Mouse (Mus musculus): ENCODE data around the gene Magi2. TPM values are rescaled to one million over a fixed set of nuclear protein-coding genes. Genes with fewer than 3 reads are reported as not detected.

Magi2 gene
- polyA plus RNA-seq, 1 experiment from 2014 or later: 7.3 TPM

GRCm38 (mm10) chr5:19895893-19896292 is 669.1 kb downstream of the Magi2 start:
- H3K4me1 ChIP-seq (ENCODE audit: control insufficient read depth, insufficient read depth, low read length): no peaks in the 10 kb centered on the region
- WGBS: 78% methylated on average over 6 of the region's 6 CpGs
- no peak overlapping the region for H3K4me3 ChIP-seq (ENCODE audit: low read depth, low read length)
- no peak for ATAC-seq (ENCODE audit: insufficient number of reproducible peaks, insufficient read depth, low FRiP score, low read depth)
- H3K4me2 ChIP-seq (replicated peaks; ENCODE audit: low read depth, low read length): no peak overlapping the region
- no peaks in the 10 kb centered on the region for H3K36me3 ChIP-seq (ENCODE audit: control insufficient read depth, insufficient read depth, low read length)
- no peaks in the 10 kb centered on the region for H3K9me3 ChIP-seq (ENCODE audit: control insufficient read depth, low read depth, low read length)
- H3K9ac ChIP-seq (replicated peaks; ENCODE audit: low read depth, low read length): no peak overlapping the region
- H3K27me3 ChIP-seq (ENCODE audit: control insufficient read depth, insufficient read depth, low read length): no peaks in the 10 kb centered on the region
- no peak overlapping the region for H3K27ac ChIP-seq (ENCODE audit: low read length)

- Histone ChIP-seq H3K36me3 (ENCODE audit: control insufficient read depth, insufficient read depth, low read length) (no peaks in the 10 kb centered on the region), H3K4me2 (replicated peaks; ENCODE audit: low read depth, low read length) (no peak overlapping the region), H3K9me3 (ENCODE audit: control insufficient read depth, low read depth, low read length) (no peaks in the 10 kb centered on the region), H3K27me3 (ENCODE audit: control insufficient read depth, insufficient read depth, low read length) (no peaks in the 10 kb centered on the region), H3K9ac (replicated peaks; ENCODE audit: low read depth, low read length) (no peak overlapping the region), H3K27ac (ENCODE audit: low read length) (no peak overlapping the region), H3K4me3 (ENCODE audit: low read depth, low read length) (no peak overlapping the region), H3K4me1 (ENCODE audit: control insufficient read depth, insufficient read depth, low read length) (no peaks in the 10 kb centered on the region)
- 71% methylated on average over 8 of the region's 8 CpGs for WGBS
- ATAC-seq (ENCODE audit: insufficient number of reproducible peaks, insufficient read depth, low FRiP score, low read depth): no peak
These were observed 674.8 kb downstream of the Magi2 start for GRCm38 (mm10) chr5:19901625-19902024.

- Histone ChIP-seq H3K4me1 (ENCODE audit: control insufficient read depth, insufficient read depth, low read length) (0 out of 2 replicates have a peak, but pooled peaks cover 3% of the 10 kb centered on the region), H3K9me3 (ENCODE audit: control insufficient read depth, low read depth, low read length) (no peaks in the 10 kb centered on the region), H3K27ac (ENCODE audit: low read length) (no peak overlapping the region), H3K27me3 (ENCODE audit: control insufficient read depth, insufficient read depth, low read length) (no peaks in the 10 kb centered on the region), H3K36me3 (ENCODE audit: control insufficient read depth, insufficient read depth, low read length) (no peaks in the 10 kb centered on the region), H3K4me2 (replicated peaks; ENCODE audit: low read depth, low read length) (no peak overlapping the region), H3K4me3 (ENCODE audit: low read depth, low read length) (no peak overlapping the region), H3K9ac (replicated peaks; ENCODE audit: low read depth, low read length) (no peak overlapping the region)
- ATAC-seq (ENCODE audit: insufficient number of reproducible peaks, insufficient read depth, low FRiP score, low read depth): no peak
- WGBS: 78% methylated on average over 4 of the region's 4 CpGs
These were observed 679.8 kb downstream of the Magi2 start for GRCm38 (mm10) chr5:19906636-19907035.

GRCm38 (mm10) chr5:19907381-19907982 is 680.6 kb downstream of the Magi2 start:
- Histone ChIP-seq H3K4me2 (replicated peaks; ENCODE audit: low read depth, low read length) (peak overlapping the region; percentile 56), H3K4me3 (ENCODE audit: low read depth, low read length) (peak overlapping the region; percentile 25), H3K9ac (replicated peaks; ENCODE audit: low read depth, low read length) (no peak overlapping the region), H3K4me1 (ENCODE audit: control insufficient read depth, insufficient read depth, low read length) (0 out of 2 replicates have a peak, but pooled peaks cover 3% of the 10 kb centered on the region), H3K27me3 (ENCODE audit: control insufficient read depth, insufficient read depth, low read length) (no peaks in the 10 kb centered on the region), H3K27ac (ENCODE audit: low read length) (no peak overlapping the region), H3K36me3 (ENCODE audit: control insufficient read depth, insufficient read depth, low read length) (no peaks in the 10 kb centered on the region), H3K9me3 (ENCODE audit: control insufficient read depth, low read depth, low read length) (no peaks in the 10 kb centered on the region)
- WGBS: 6% methylated on average over 12 of the region's 12 CpGs
- ATAC-seq (ENCODE audit: insufficient number of reproducible peaks, insufficient read depth, low FRiP score, low read depth): no peak

- Histone ChIP-seq H3K9me3 (ENCODE audit: control insufficient read depth, low read depth, low read length) (no peaks in the 10 kb centered on the region), H3K4me2 (replicated peaks; ENCODE audit: low read depth, low read length) (peak overlapping the region; percentile 56), H3K9ac (replicated peaks; ENCODE audit: low read depth, low read length) (no peak overlapping the region), H3K27me3 (ENCODE audit: control insufficient read depth, insufficient read depth, low read length) (no peaks in the 10 kb centered on the region), H3K36me3 (ENCODE audit: control insufficient read depth, insufficient read depth, low read length) (no peaks in the 10 kb centered on the region), H3K27ac (ENCODE audit: low read length) (no peak overlapping the region), H3K4me3 (ENCODE audit: low read depth, low read length) (peak overlapping the region; percentile 25), H3K4me1 (ENCODE audit: control insufficient read depth, insufficient read depth, low read length) (0 out of 2 replicates have a peak, but pooled peaks cover 3% of the 10 kb centered on the region)
- no peak for ATAC-seq (ENCODE audit: insufficient number of reproducible peaks, insufficient read depth, low FRiP score, low read depth)
- WGBS: 4% methylated on average over 16 of the region's 16 CpGs
These were observed 681.3 kb downstream of the Magi2 start for GRCm38 (mm10) chr5:19907983-19908705.

GRCm38 (mm10) chr5:19908706-19909060 is 681.8 kb downstream of the Magi2 start:
- peak overlapping the region; percentile 25 for H3K4me3 ChIP-seq (ENCODE audit: low read depth, low read length)
- H3K9ac ChIP-seq (replicated peaks; ENCODE audit: low read depth, low read length): no peak overlapping the region
- 0% methylated on average over 5 of the region's 5 CpGs for WGBS

GRCm38 (mm10) chr5:19909071-19909470 is 682.2 kb downstream of the Magi2 start:
- peak overlapping the region; percentile 25 for H3K4me3 ChIP-seq (ENCODE audit: low read depth, low read length)
- no peak for ATAC-seq (ENCODE audit: insufficient number of reproducible peaks, insufficient read depth, low FRiP score, low read depth)
- no peaks in the 10 kb centered on the region for H3K36me3 ChIP-seq (ENCODE audit: control insufficient read depth, insufficient read depth, low read length)
- 5% methylated on average over 11 of the region's 11 CpGs for WGBS
- H3K27me3 ChIP-seq (ENCODE audit: control insufficient read depth, insufficient read depth, low read length): no peaks in the 10 kb centered on the region
- H3K4me2 ChIP-seq (replicated peaks; ENCODE audit: low read depth, low read length): peak overlapping the region; percentile 56
- no peaks in the 10 kb centered on the region for H3K9me3 ChIP-seq (ENCODE audit: control insufficient read depth, low read depth, low read length)
- 0 out of 2 replicates have a peak, but pooled peaks cover 3% of the 10 kb centered on the region for H3K4me1 ChIP-seq (ENCODE audit: control insufficient read depth, insufficient read depth, low read length)
- no peak overlapping the region for H3K9ac ChIP-seq (replicated peaks; ENCODE audit: low read depth, low read length)
- H3K27ac ChIP-seq (ENCODE audit: low read length): no peak overlapping the region

More at GRCm38 (mm10) chr5:19908706-19909060, 681.8 kb downstream of the Magi2 start:
- Histone ChIP-seq H3K27me3 (ENCODE audit: control insufficient read depth, insufficient read depth, low read length) (no peaks in the 10 kb centered on the region), H3K4me1 (ENCODE audit: control insufficient read depth, insufficient read depth, low read length) (0 out of 2 replicates have a peak, but pooled peaks cover 3% of the 10 kb centered on the region), H3K36me3 (ENCODE audit: control insufficient read depth, insufficient read depth, low read length) (no peaks in the 10 kb centered on the region), H3K9me3 (ENCODE audit: control insufficient read depth, low read depth, low read length) (no peaks in the 10 kb centered on the region), H3K27ac (ENCODE audit: low read length) (no peak overlapping the region), H3K4me2 (replicated peaks; ENCODE audit: low read depth, low read length) (peak overlapping the region; percentile 56)
- no peak for ATAC-seq (ENCODE audit: insufficient number of reproducible peaks, insufficient read depth, low FRiP score, low read depth)

- Histone ChIP-seq H3K4me2 (replicated peaks; ENCODE audit: low read depth, low read length) (no peak overlapping the region), H3K9ac (replicated peaks; ENCODE audit: low read depth, low read length) (no peak overlapping the region)
- ATAC-seq (ENCODE audit: insufficient number of reproducible peaks, insufficient read depth, low FRiP score, low read depth): no peak
These were observed 682.8 kb downstream of the Magi2 start for GRCm38 (mm10) chr5:19909664-19910063.

More at GRCm38 (mm10) chr5:19909664-19910063, 682.8 kb downstream of the Magi2 start:
- Histone ChIP-seq H3K4me3 (ENCODE audit: low read depth, low read length) (no peak overlapping the region), H3K36me3 (ENCODE audit: control insufficient read depth, insufficient read depth, low read length) (no peaks in the 10 kb centered on the region), H3K9me3 (ENCODE audit: control insufficient read depth, low read depth, low read length) (no peaks in the 10 kb centered on the region), H3K4me1 (ENCODE audit: control insufficient read depth, insufficient read depth, low read length) (0 out of 2 replicates have a peak, but pooled peaks cover 3% of the 10 kb centered on the region), H3K27me3 (ENCODE audit: control insufficient read depth, insufficient read depth, low read length) (no peaks in the 10 kb centered on the region), H3K27ac (ENCODE audit: low read length) (no peak overlapping the region)
- 57% methylated on average over 7 of the region's 7 CpGs for WGBS

Measured in stomach, embryonic 14.5 days (tissue).